Mouse (Mus musculus) c-Kit-negative CD71-positive TER-119-positive erythroid progenitor cells, embryonic 14.5 days (primary cell): ENCODE data around the gene Psg25.
"Not testable (repeated sequence)": the region's sequence is repeated elsewhere in the genome, so short reads cannot be mapped to it uniquely, and the experiment has no call there.

ENCODE experiments used
- DNase-seq: peaks from one replicate; pipeline ENCODE4 v3.0.0-alpha.2; 2013; ENCODE audit warnings: low read depth, low spot score

Psg25 gene

GRCm38 (mm10) chr7:18532169-18532568, at the start of gene Psg25:
Psg25 (minus strand) TSS chr7:18532269.
- DNase-seq = no peak

- DNase-seq = no peak
Measured at GRCm38 (mm10) chr7:18567205-18567604, 35.1 kb upstream of the Psg25 start, which contains the start of gene Psg27. Psg27 (minus strand) TSS chr7:18567305.

GRCm38 (mm10) chr7:18559850-18560249, 27.8 kb upstream of the Psg25 start:
- DNase-seq = no peak

GRCm38 (mm10) chr7:18555751-18556150, 23.7 kb upstream of the Psg25 start:
- DNase-seq = not testable (repeated sequence)

GRCm38 (mm10) chr7:18533420-18533819, 1.4 kb upstream of the Psg25 start:
- no peak for DNase-seq

- DNase-seq = no peak
Measured at GRCm38 (mm10) chr7:18524668-18525067, 7.4 kb downstream of the Psg25 start.

GRCm38 (mm10) chr7:18512848-18513247, 19.2 kb downstream of the Psg25 start:
- DNase-seq = not testable (repeated sequence)

GRCm38 (mm10) chr7:18512417-18512816, 19.7 kb downstream of the Psg25 start:
- not testable (repeated sequence) for DNase-seq

- no peak for DNase-seq
Measured at GRCm38 (mm10) chr7:18511479-18511878, 20.6 kb downstream of the Psg25 start.

GRCm38 (mm10) chr7:18484077-18484476, 48.0 kb downstream of the Psg25 start, which contains the start of gene Psg26:
Psg26 (minus strand) TSS chr7:18484177.
- no peak for DNase-seq
